Mouse (Mus musculus) midbrain, embryonic 10.5 days (tissue): ENCODE measurements around the gene Adamts17. TPM values are rescaled to one million over a fixed set of nuclear protein-coding genes. Genes with fewer than 3 reads are reported as not detected.

Source experiments
- DNase-seq: peaks from one replicate; pipeline ENCODE4 v3.0.0-alpha.2; 2017; ENCODE audit warnings: low spot score
- H3K27ac ChIP-seq: fragments of 300-500 bp; sonication (generic); replicated peaks from 2 replicates; pipeline ENCODE4 v1.5.1; 2016; ENCODE audit warnings: mild to moderate bottlenecking
- H3K27me3 ChIP-seq: fragments of 300-500 bp; sonication (generic); 2 replicates; pipeline ENCODE4 v1.6.1; 2016; ENCODE audit warnings: low read depth, mild to moderate bottlenecking; ENCODE audit not compliant: poor library complexity, severe bottlenecking
- H3K36me3 ChIP-seq: fragments of 300-500 bp; sonication (generic); 2 replicates; pipeline ENCODE4 v1.6.1; 2016; ENCODE audit warnings: mild to moderate bottlenecking, moderate library complexity
- H3K4me1 ChIP-seq: fragments of 300-500 bp; sonication (generic); 2 replicates; pipeline ENCODE4 v1.6.1; 2016
- H3K4me3 ChIP-seq: fragments of 300-500 bp; sonication (generic); 2 replicates; pipeline ENCODE4 v1.5.1; 2016; ENCODE audit warnings: mild to moderate bottlenecking, moderate library complexity
- H3K9me3 ChIP-seq: fragments of 300-500 bp; sonication (generic); replicated peaks from 2 replicates; pipeline ENCODE4 v1.6.1; 2016; ENCODE audit warnings: mild to moderate bottlenecking
- WGBS: fragments of 180-500 bp; shearing (Covaris S2); methylation state at CpG from one replicate; pipeline ENCODE4 v1.1.7; 2016; 5-methylcytosine and 5-hydroxymethylcytosine counted together
- polyA plus RNA-seq: library from polyadenylated mRNA; unstranded; fragments of >200 nt; fragmentation: Nextera tagmentation; extraction: Ambion mirVana; gene quantifications from 2 replicates; pipeline ENCODE4 v1.2.1, GENCODE M21; 2016

The Adamts17 gene
- polyA plus RNA-seq, 1 experiment from 2014 or later: 0.75 TPM

- Histone ChIP-seq H3K27ac (no peak overlapping the region), H3K4me1 (no peaks in the 10 kb centered on the region), H3K36me3 (no peaks in the 10 kb centered on the region), H3K27me3 (no peaks in the 10 kb centered on the region), H3K9me3 (no peaks in the 10 kb centered on the region), H3K4me3 (no peak overlapping the region)
- WGBS: 90% methylated on average over 5 of the region's 5 CpGs
- no peak for DNase-seq
Measured at GRCm38 (mm10) chr7:66903014-66903413, 63.5 kb downstream of the Adamts17 start.

GRCm38 (mm10) chr7:66905941-66906340 is 66.4 kb downstream of the Adamts17 start:
- Histone ChIP-seq H3K27me3 (no peaks in the 10 kb centered on the region), H3K4me3 (no peak overlapping the region), H3K36me3 (no peaks in the 10 kb centered on the region), H3K27ac (no peak overlapping the region), H3K9me3 (no peaks in the 10 kb centered on the region), H3K4me1 (no peaks in the 10 kb centered on the region)
- DNase-seq: no peak
- 80% methylated on average over 4 of the region's 4 CpGs for WGBS

- no peaks in the 10 kb centered on the region for H3K36me3 ChIP-seq
- peaks cover 7% of the 10 kb centered on the region; the same call in 1 of the 2 replicates for H3K4me1 ChIP-seq
- no peak overlapping the region for H3K4me3 ChIP-seq
- no peaks in the 10 kb centered on the region for H3K27me3 ChIP-seq
- H3K9me3 ChIP-seq: no peaks in the 10 kb centered on the region
- DNase-seq: no peak
- H3K27ac ChIP-seq: peak overlapping the region; percentile 46; the same call in 1 of the 2 replicates
- WGBS: 77% methylated on average over 5 of the region's 5 CpGs
Measured at GRCm38 (mm10) chr7:66912866-66913265, 73.3 kb downstream of the Adamts17 start.

- 90% methylated on average over 3 of the region's 3 CpGs for WGBS
- Histone ChIP-seq H3K36me3 (no peaks in the 10 kb centered on the region), H3K27me3 (no peaks in the 10 kb centered on the region), H3K27ac (no peak overlapping the region), H3K9me3 (no peaks in the 10 kb centered on the region), H3K4me1 (no peaks in the 10 kb centered on the region), H3K4me3 (no peak overlapping the region)
- DNase-seq: no peak
Measured at GRCm38 (mm10) chr7:66923595-66923994, 84.1 kb downstream of the Adamts17 start.

GRCm38 (mm10) chr7:66924104-66924503 is 84.6 kb downstream of the Adamts17 start:
- no peaks in the 10 kb centered on the region for H3K27me3 ChIP-seq
- DNase-seq: no peak
- H3K36me3 ChIP-seq: no peaks in the 10 kb centered on the region
- 94% methylated on average over 1 of the region's 1 CpGs for WGBS
- H3K27ac ChIP-seq: no peak overlapping the region
- no peaks in the 10 kb centered on the region for H3K9me3 ChIP-seq
- peaks cover under 1% of the 10 kb centered on the region; the same call in 1 of the 2 replicates for H3K4me1 ChIP-seq
- H3K4me3 ChIP-seq: no peak overlapping the region

- WGBS: 63% methylated on average over 6 of the region's 6 CpGs
Measured at GRCm38 (mm10) chr7:66929263-66929662, 89.7 kb downstream of the Adamts17 start.

GRCm38 (mm10) chr7:66931291-66931690 is 91.8 kb downstream of the Adamts17 start:
- 97% methylated on average over 1 of the region's 1 CpGs for WGBS
- H3K36me3 ChIP-seq: no peaks in the 10 kb centered on the region
- H3K9me3 ChIP-seq: no peaks in the 10 kb centered on the region
- no peaks in the 10 kb centered on the region for H3K27me3 ChIP-seq
- H3K27ac ChIP-seq: no peak overlapping the region
- no peak for DNase-seq
- H3K4me3 ChIP-seq: no peak overlapping the region
- H3K4me1 ChIP-seq: peaks cover 9% of the 10 kb centered on the region; the same call in 1 of the 2 replicates

More at GRCm38 (mm10) chr7:66929263-66929662, 89.7 kb downstream of the Adamts17 start:
- H3K27me3 ChIP-seq: no peaks in the 10 kb centered on the region
- H3K36me3 ChIP-seq: no peaks in the 10 kb centered on the region
- no peak overlapping the region for H3K4me3 ChIP-seq
- DNase-seq: no peak
- H3K4me1 ChIP-seq: peaks cover 9% of the 10 kb centered on the region; the same call in 1 of the 2 replicates
- 0 out of 2 replicates have a peak overlapping the region, but pooled peaks have one; percentile 6 for H3K27ac ChIP-seq
- H3K9me3 ChIP-seq: no peaks in the 10 kb centered on the region

GRCm38 (mm10) chr7:66933251-66933650 is 93.7 kb downstream of the Adamts17 start:
- Histone ChIP-seq H3K9me3 (no peaks in the 10 kb centered on the region), H3K36me3 (no peaks in the 10 kb centered on the region), H3K27me3 (no peaks in the 10 kb centered on the region), H3K4me1 (peaks cover 23% of the 10 kb centered on the region), H3K27ac (no peak overlapping the region), H3K4me3 (no peak overlapping the region)
- DNase-seq: no peak
- 55% methylated on average over 4 of the region's 4 CpGs for WGBS

GRCm38 (mm10) chr7:66934062-66934461 is 94.5 kb downstream of the Adamts17 start:
- DNase-seq: no peak
- no peak overlapping the region for H3K4me3 ChIP-seq
- WGBS: 83% methylated on average over 6 of the region's 6 CpGs

GRCm38 (mm10) chr7:66935041-66935440 is 95.5 kb downstream of the Adamts17 start:
- H3K27me3 ChIP-seq: no peaks in the 10 kb centered on the region
- no peaks in the 10 kb centered on the region for H3K36me3 ChIP-seq
- no peak overlapping the region for H3K27ac ChIP-seq
- H3K4me1 ChIP-seq: peaks cover 37% of the 10 kb centered on the region
- no peak for DNase-seq
- H3K9me3 ChIP-seq: no peaks in the 10 kb centered on the region
- no peak overlapping the region for H3K4me3 ChIP-seq
- 90% methylated on average over 6 of the region's 6 CpGs for WGBS

More at GRCm38 (mm10) chr7:66934062-66934461, 94.5 kb downstream of the Adamts17 start:
- H3K36me3 ChIP-seq: no peaks in the 10 kb centered on the region
- H3K27ac ChIP-seq: no peak overlapping the region
- H3K9me3 ChIP-seq: no peaks in the 10 kb centered on the region
- no peaks in the 10 kb centered on the region for H3K27me3 ChIP-seq
- peaks cover 31% of the 10 kb centered on the region for H3K4me1 ChIP-seq

GRCm38 (mm10) chr7:66936042-66936755 is 96.7 kb downstream of the Adamts17 start:
- 89% methylated on average over 8 of the region's 8 CpGs for WGBS
- Histone ChIP-seq H3K4me3 (no peak overlapping the region), H3K27me3 (no peaks in the 10 kb centered on the region), H3K4me1 (peaks cover 38% of the 10 kb centered on the region), H3K36me3 (no peaks in the 10 kb centered on the region), H3K27ac (no peak overlapping the region), H3K9me3 (no peaks in the 10 kb centered on the region)
- DNase-seq: no peak

- no peak overlapping the region for H3K27ac ChIP-seq
- no peaks in the 10 kb centered on the region for H3K27me3 ChIP-seq
- peaks cover 38% of the 10 kb centered on the region for H3K4me1 ChIP-seq
- H3K9me3 ChIP-seq: no peaks in the 10 kb centered on the region
- WGBS: 72% methylated on average over 2 of the region's 2 CpGs
- no peak for DNase-seq
- no peak overlapping the region for H3K4me3 ChIP-seq
- H3K36me3 ChIP-seq: no peaks in the 10 kb centered on the region
Measured at GRCm38 (mm10) chr7:66936911-66937310, 97.4 kb downstream of the Adamts17 start.

- Histone ChIP-seq H3K4me3 (no peak overlapping the region), H3K36me3 (no peaks in the 10 kb centered on the region), H3K27me3 (no peaks in the 10 kb centered on the region), H3K27ac (peak overlapping the region; percentile 78), H3K9me3 (no peaks in the 10 kb centered on the region), H3K4me1 (peaks cover 33% of the 10 kb centered on the region)
- DNase-seq: peak; percentile 33
- WGBS: 63% methylated on average over 13 of the region's 13 CpGs
Measured at GRCm38 (mm10) chr7:66938988-66939783, 99.7 kb downstream of the Adamts17 start.
